Mouse (Mus musculus) lung, adult 2 months (tissue): ENCODE results near the gene Hist1h2ah.

Experiments
- CTCF ChIP-seq: fragments of 200-500 bp; IDR thresholded peaks from 2 replicates; pipeline ENCODE4 v1.5.1; 2011; ENCODE audit warnings: mild to moderate bottlenecking, low read length, control low read depth; ENCODE audit not compliant: insufficient read depth
- POLR2A ChIP-seq: fragments of 200-500 bp; IDR thresholded peaks from 2 replicates; pipeline ENCODE4 v1.6.1; 2011; ENCODE audit warnings: low read depth, mild to moderate bottlenecking, control low read depth, low read length, borderline replicate concordance; ENCODE audit errors: extremely low read depth

DNA sequence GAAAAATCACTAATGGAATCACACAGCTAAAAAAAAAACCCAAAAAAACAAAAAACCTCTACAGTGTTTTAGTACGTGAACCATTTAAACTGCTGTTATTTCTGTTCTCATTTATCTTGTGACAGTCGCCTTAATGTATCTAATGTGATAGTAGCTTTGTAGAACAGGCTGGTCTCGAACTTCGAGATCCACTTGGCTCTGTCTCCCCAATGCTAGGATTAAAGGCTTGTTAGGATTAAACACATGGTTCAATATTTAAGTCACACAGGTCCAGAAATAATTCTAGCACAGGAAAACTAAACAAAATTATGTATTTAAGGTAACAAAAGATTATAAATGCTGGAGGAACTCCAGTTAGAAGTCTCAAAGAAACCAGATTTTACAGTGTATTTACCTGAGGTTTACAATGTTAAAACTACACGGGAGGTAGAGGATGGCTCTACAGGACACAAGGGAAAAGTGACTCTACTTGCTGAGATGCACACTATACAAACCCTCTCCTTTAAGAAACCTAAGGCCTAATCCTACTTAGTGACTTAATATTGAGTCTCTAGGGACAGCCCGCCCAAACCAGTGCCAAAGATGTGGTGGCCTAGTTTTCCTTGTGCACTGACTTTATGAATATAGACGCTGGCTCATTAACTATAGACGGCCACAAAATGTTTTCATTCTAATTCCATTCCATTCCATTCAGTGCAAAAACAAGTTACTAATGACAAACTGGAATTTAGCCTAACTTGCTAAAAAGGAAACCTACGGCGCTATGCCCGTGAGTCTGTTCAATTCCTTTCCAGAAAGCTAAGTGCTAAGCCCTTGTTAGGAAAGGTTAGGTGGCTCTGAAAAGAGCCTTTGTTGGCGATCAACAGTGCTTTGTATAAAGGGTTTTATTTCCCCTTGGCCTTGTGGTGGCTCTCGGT lies 6.5 kb upstream of the Hist1h2ah start:
- no peak for TF ChIP-seq CTCF
- TF ChIP-seq POLR2A = no peak
